Mouse (Mus musculus) midbrain, embryonic 13.5 days (tissue): ENCODE results near the gene S1pr4. TPM values are rescaled to one million over a fixed set of nuclear protein-coding genes. Genes with fewer than 3 reads are reported as not detected.

Experiments
- ATAC-seq: fragments of 200-750 bp; cut with Nextera tagmentation; 2 replicates; pipeline ENCODE4 v1.8.0; 2017; ENCODE audit warnings: mild to moderate bottlenecking, moderate TSS enrichment, moderate library complexity
- H3K27ac ChIP-seq: fragments of 300-500 bp; sonication (generic); 2 replicates; pipeline ENCODE4 v1.5.1; 2015; ENCODE audit warnings: inconsistent platforms, mild to moderate bottlenecking, moderate library complexity
- H3K27me3 ChIP-seq: fragments of 300-500 bp; sonication (generic); 2 replicates; pipeline ENCODE4 v1.6.1; 2015; ENCODE audit warnings: mild to moderate bottlenecking, inconsistent platforms
- H3K36me3 ChIP-seq: fragments of 300-500 bp; sonication (generic); 2 replicates; pipeline ENCODE4 v1.6.1; 2015; ENCODE audit warnings: mild to moderate bottlenecking, inconsistent platforms
- H3K4me1 ChIP-seq: fragments of 300-500 bp; sonication (generic); replicated peaks from 2 replicates; pipeline ENCODE4 v1.6.1; 2015; ENCODE audit warnings: inconsistent platforms
- H3K4me2 ChIP-seq: fragments of 300-500 bp; sonication (generic); replicated peaks from 2 replicates; pipeline ENCODE4 v1.6.1; 2015; ENCODE audit warnings: moderate library complexity, mild to moderate bottlenecking, inconsistent platforms
- H3K4me3 ChIP-seq: fragments of 300-500 bp; sonication (generic); replicated peaks from 2 replicates; pipeline ENCODE4 v1.5.1; 2015; ENCODE audit warnings: mild to moderate bottlenecking, inconsistent platforms
- H3K9ac ChIP-seq: fragments of 300-500 bp; sonication (generic); replicated peaks from 2 replicates; pipeline ENCODE4 v1.6.1; 2015; ENCODE audit warnings: mild to moderate bottlenecking, inconsistent platforms
- H3K9me3 ChIP-seq: fragments of 300-500 bp; sonication (generic); 2 replicates; pipeline ENCODE4 v1.6.1; 2016; ENCODE audit warnings: mild to moderate bottlenecking, inconsistent platforms
- WGBS: fragments of 180-500 bp; shearing (Covaris S2); methylation state at CpG from one replicate; pipeline ENCODE4 v1.1.7; 2015; 5-methylcytosine and 5-hydroxymethylcytosine counted together
- polyA plus RNA-seq: library from polyadenylated mRNA; unstranded; fragments of >200 nt; fragmentation: Nextera tagmentation; extraction: Ambion mirVana; gene quantifications from 2 replicates; pipeline ENCODE4 v1.2.1, GENCODE M21; 2015

S1pr4 gene
- polyA plus RNA-seq, 1 experiment from 2014 or later, result 0.77 TPM

DNA sequence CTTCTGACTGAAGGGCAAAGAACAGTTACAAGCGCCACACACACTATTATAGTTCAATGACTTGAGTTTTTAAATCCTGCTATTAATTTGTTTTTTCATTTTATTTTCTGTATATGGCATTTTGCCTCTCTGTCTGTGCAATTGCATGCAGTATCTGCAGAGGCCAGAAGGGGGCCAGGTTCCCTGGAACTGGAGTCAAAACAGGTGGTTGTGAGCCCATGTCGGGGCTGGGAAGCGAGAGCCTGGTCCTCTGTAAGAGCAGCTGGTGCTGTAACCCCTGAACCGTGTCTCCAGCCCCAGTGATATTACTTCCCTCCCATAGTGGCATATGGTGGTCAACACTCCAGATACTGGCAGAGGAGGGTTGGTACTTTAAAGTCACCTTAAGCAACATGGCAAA is 18.6 kb upstream of the S1pr4 start:
- WGBS, result 11% methylated on average over 4 of the region's 4 CpGs
- no peaks in the 10 kb centered on the region for H3K36me3 ChIP-seq
- no peak for ATAC-seq

DNA sequence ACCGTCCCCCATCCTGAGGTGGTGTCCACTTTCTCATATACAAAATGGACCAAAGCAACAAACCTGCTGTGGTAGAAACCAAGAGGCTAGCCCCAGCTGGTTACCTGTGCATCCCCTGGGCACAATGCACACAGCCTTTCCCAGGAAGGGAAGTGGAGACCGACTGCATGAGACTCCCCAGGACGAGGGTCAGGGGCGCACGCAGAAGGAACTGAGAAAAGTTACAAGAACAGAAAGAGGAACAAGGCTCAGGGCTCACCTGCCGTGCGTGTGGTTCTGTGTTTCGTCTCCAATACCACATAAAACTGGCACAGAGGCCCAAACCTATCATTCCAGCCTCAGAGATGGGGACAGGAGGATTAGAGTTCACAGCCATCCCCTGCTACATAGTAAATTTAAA is 17.3 kb upstream of the S1pr4 start:
- Histone ChIP-seq H3K4me3 (no peak overlapping the region), H3K27me3 (peaks cover 8% of the 10 kb centered on the region), H3K9me3 (no peaks in the 10 kb centered on the region), H3K36me3 (no peaks in the 10 kb centered on the region), H3K4me1 (no peaks in the 10 kb centered on the region), H3K4me2 (no peak overlapping the region), H3K27ac (no peak overlapping the region), H3K9ac (no peak overlapping the region)
- no peak for ATAC-seq
- 86% methylated on average over 8 of the region's 8 CpGs for WGBS

More for the DNA sequence above, 18.6 kb upstream of the S1pr4 start:
- Histone ChIP-seq H3K9ac (no peak overlapping the region), H3K9me3 (no peaks in the 10 kb centered on the region), H3K27me3 (no peaks in the 10 kb centered on the region; the same call in 1 of the 2 replicates), H3K4me1 (no peaks in the 10 kb centered on the region), H3K27ac (no peak overlapping the region), H3K4me2 (no peak overlapping the region), H3K4me3 (no peak overlapping the region)

DNA sequence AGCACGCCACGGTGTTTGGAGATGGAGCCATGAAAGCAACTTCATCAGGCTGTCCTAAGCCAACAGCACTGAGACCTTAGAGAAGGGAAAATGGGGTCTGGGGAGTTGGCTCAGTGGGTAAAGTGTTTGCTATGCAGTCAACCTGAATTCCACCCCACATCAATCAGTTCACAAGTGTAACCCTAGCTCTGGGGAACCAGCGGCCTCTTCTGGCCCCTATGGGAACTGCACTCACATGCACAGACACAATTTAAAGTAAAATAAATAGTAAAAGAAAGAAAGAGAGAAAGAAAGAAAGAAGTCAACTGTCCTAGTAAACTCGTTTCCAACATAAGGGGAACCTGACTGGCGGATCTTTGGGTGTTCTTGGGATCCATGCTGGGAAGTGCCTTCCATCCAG is 13.9 kb upstream of the S1pr4 start:
- 82% methylated on average over 5 of the region's 5 CpGs for WGBS
- no peaks in the 10 kb centered on the region for H3K4me1 ChIP-seq
- peaks cover 15% of the 10 kb centered on the region for H3K27me3 ChIP-seq
- no peaks in the 10 kb centered on the region for H3K9me3 ChIP-seq
- no peak for ATAC-seq
- H3K27ac ChIP-seq, result no peak overlapping the region
- no peak overlapping the region for H3K4me2 ChIP-seq
- H3K9ac ChIP-seq, result no peak overlapping the region
- H3K4me3 ChIP-seq, result no peak overlapping the region
- H3K36me3 ChIP-seq, result no peaks in the 10 kb centered on the region

- no peaks in the 10 kb centered on the region for H3K4me1 ChIP-seq
- H3K36me3 ChIP-seq, result no peaks in the 10 kb centered on the region
- H3K9ac ChIP-seq, result no peak overlapping the region
- H3K27me3 ChIP-seq, result peaks cover 17% of the 10 kb centered on the region
- no peaks in the 10 kb centered on the region for H3K9me3 ChIP-seq
- no peak for ATAC-seq
- no peak overlapping the region for H3K4me2 ChIP-seq
- no peak overlapping the region for H3K4me3 ChIP-seq
- no peak overlapping the region for H3K27ac ChIP-seq
- 81% methylated on average over 14 of the region's 14 CpGs for WGBS
Measured at GRCm38 (mm10) chr10:81510246-81510810, 10.4 kb upstream of the S1pr4 start.

GRCm38 (mm10) chr10:81507691-81508489 is 8.0 kb upstream of the S1pr4 start:
- Histone ChIP-seq H3K4me1 (0 out of 2 replicates have a peak, but pooled peaks cover 1% of the 10 kb centered on the region), H3K27ac (no peak overlapping the region), H3K36me3 (no peaks in the 10 kb centered on the region), H3K27me3 (peaks cover 24% of the 10 kb centered on the region), H3K9ac (no peak overlapping the region), H3K4me2 (no peak overlapping the region), H3K4me3 (no peak overlapping the region), H3K9me3 (no peaks in the 10 kb centered on the region)
- WGBS, result 81% methylated on average over 13 of the region's 13 CpGs
- ATAC-seq, result no peak

GRCm38 (mm10) chr10:81507095-81507494 is 7.2 kb upstream of the S1pr4 start:
- Histone ChIP-seq H3K4me3 (no peak overlapping the region), H3K27me3 (peaks cover 19% of the 10 kb centered on the region), H3K4me2 (no peak overlapping the region), H3K27ac (no peak overlapping the region), H3K4me1 (0 out of 2 replicates have a peak, but pooled peaks cover 3% of the 10 kb centered on the region), H3K9me3 (no peaks in the 10 kb centered on the region), H3K9ac (no peak overlapping the region), H3K36me3 (no peaks in the 10 kb centered on the region)
- ATAC-seq, result no peak
- 31% methylated on average over 6 of the region's 6 CpGs for WGBS

GRCm38 (mm10) chr10:81505016-81505664 is 5.2 kb upstream of the S1pr4 start:
- ATAC-seq, result no peak
- Histone ChIP-seq H3K4me2 (no peak overlapping the region), H3K4me1 (0 out of 2 replicates have a peak, but pooled peaks cover 3% of the 10 kb centered on the region), H3K4me3 (no peak overlapping the region), H3K36me3 (no peaks in the 10 kb centered on the region), H3K9me3 (no peaks in the 10 kb centered on the region), H3K27ac (no peak overlapping the region), H3K9ac (no peak overlapping the region), H3K27me3 (peaks cover 14% of the 10 kb centered on the region; the same call in 1 of the 2 replicates)
- 82% methylated on average over 15 of the region's 15 CpGs for WGBS

GRCm38 (mm10) chr10:81502658-81503057 is 2.7 kb upstream of the S1pr4 start:
- H3K36me3 ChIP-seq, result no peaks in the 10 kb centered on the region
- H3K27me3 ChIP-seq, result peaks cover 11% of the 10 kb centered on the region; the same call in 1 of the 2 replicates
- peak overlapping the region; percentile 63 for H3K9ac ChIP-seq
- peak overlapping the region; percentile 38 for H3K4me3 ChIP-seq
- H3K4me2 ChIP-seq, result peak overlapping the region; percentile 64
- 10% methylated on average over 36 of the region's 36 CpGs for WGBS
- H3K27ac ChIP-seq, result no peak overlapping the region
- H3K9me3 ChIP-seq, result no peaks in the 10 kb centered on the region
- 0 out of 2 replicates have a peak, but pooled peaks cover 3% of the 10 kb centered on the region for H3K4me1 ChIP-seq
- peak; percentile 53 for ATAC-seq

GRCm38 (mm10) chr10:81501863-81502262 is 1.9 kb upstream of the S1pr4 start:
- Histone ChIP-seq H3K36me3 (no peaks in the 10 kb centered on the region), H3K27ac (no peak overlapping the region), H3K4me1 (peaks cover 9% of the 10 kb centered on the region), H3K9ac (no peak overlapping the region), H3K4me3 (no peak overlapping the region), H3K9me3 (no peaks in the 10 kb centered on the region), H3K27me3 (peaks cover 11% of the 10 kb centered on the region; the same call in 1 of the 2 replicates), H3K4me2 (no peak overlapping the region)
- WGBS, result 83% methylated on average over 5 of the region's 5 CpGs
- no peak for ATAC-seq

GRCm38 (mm10) chr10:81499250-81499901 is 556 bp downstream of the S1pr4 start:
- ATAC-seq, result no peak
- Histone ChIP-seq H3K4me1 (peaks cover 23% of the 10 kb centered on the region), H3K27me3 (peaks cover 11% of the 10 kb centered on the region; the same call in 1 of the 2 replicates), H3K4me2 (no peak overlapping the region), H3K9me3 (no peaks in the 10 kb centered on the region), H3K4me3 (no peak overlapping the region), H3K36me3 (no peaks in the 10 kb centered on the region), H3K27ac (no peak overlapping the region), H3K9ac (0 out of 2 replicates have a peak overlapping the region, but pooled peaks have one; percentile 21)
- 76% methylated on average over 23 of the region's 23 CpGs for WGBS

DNA sequence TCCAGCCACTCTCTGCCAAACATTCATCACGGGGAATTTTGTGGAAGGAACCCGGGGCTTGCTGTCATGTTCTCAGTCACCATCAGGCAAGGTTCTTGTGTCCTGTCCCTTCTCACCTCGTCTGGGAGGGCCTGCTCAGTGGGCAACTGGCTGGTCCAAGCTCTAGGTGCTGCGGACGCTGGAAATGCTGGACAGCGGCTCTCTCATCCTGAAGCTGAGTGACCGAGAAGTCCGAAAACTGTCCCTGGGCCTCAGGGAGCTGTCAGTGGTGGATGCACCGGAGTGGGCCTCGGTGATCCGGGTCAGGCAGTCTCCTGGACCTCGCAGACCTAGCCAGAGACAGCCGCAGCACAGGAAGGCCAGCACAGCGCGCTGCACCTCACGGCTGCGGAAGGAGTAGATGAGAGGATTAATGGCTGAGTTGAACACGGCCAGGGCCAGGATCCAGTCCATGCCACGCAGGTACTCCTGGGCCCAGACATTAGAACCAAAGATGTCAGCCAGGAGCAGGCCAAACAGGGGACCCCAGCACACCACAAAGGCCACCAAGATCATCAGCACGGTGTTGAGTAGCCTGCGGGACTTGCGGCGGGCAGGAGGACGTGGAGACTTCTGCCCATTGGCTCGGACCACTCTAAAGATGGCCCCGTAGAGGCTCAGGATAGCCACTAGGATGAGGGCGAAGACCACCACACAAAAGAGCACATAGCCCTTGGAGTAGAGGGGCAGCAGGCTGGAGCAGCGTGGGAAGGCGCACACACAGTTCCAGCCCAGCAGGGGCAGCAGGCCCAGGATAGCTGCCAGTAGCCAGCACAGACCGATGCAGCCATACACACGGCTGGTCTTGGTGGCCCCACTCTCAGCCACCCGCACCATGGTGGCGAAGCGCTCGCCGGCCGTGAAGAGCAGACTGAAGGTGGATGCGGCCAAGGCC is 1.3 kb downstream of the S1pr4 start:
- H3K9ac ChIP-seq, result 0 out of 2 replicates have a peak overlapping the region, but pooled peaks have one; percentile 21
- 86% methylated on average over 38 of the region's 38 CpGs for WGBS
- H3K36me3 ChIP-seq, result 0 out of 2 replicates have a peak, but pooled peaks cover 2% of the 10 kb centered on the region
- ATAC-seq, result no peak
- no peak overlapping the region for H3K27ac ChIP-seq
- H3K4me3 ChIP-seq, result no peak overlapping the region
- H3K4me2 ChIP-seq, result no peak overlapping the region
- H3K9me3 ChIP-seq, result no peaks in the 10 kb centered on the region
- peaks cover 8% of the 10 kb centered on the region; the same call in 1 of the 2 replicates for H3K27me3 ChIP-seq
- H3K4me1 ChIP-seq, result peaks cover 25% of the 10 kb centered on the region
